11 mouse cellular contexts compared by ENCODE assay signal in the genomic region with DNA sequence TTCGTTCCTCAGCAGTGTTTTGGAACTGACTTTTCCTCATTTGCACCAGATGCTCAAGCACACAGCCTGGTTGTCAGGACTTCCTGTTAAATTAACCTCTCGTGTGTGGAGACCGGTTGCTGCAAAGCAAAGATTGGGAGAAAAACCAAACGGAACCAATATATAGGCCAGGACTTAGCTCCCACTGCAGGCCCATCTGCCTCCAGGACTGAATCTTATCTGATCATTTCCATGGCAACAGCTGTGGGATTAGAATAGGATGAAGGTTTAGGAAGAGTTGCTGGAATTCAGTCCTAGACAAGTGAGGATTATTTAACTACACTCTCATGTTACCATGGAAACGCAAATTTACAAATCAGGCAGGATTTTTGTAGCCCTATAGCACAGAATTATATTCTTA.
DNase-seq lines count a peak whose midpoint lies in the region; ATAC-seq lines count a peak whose summit lies in the region.
"Had no signal": no experiment of that assay in that cellular context is flagged by ENCODE, and none has a peak within 500 bp of the region (broad histone marks: within the 10 kb centered on the region; RNA-seq: fewer than 3 reads in every experiment).

No protein-coding gene starts in this region.

- no peak overlapping the region for H3K4me3 ChIP-seq in hindbrain, embryonic 15.5 days
- no peak overlapping the region for H3K4me3 ChIP-seq in midbrain, embryonic 10.5 days
- H3K4me3 ChIP-seq: limb, embryonic 15.5 days had no signal

- WGBS in hindbrain, embryonic 15.5 days, result 33% methylated on average over 5 of the region's 5 CpGs
- WGBS in midbrain, embryonic 10.5 days, result 17% methylated on average over 5 of the region's 5 CpGs

- H3K27ac ChIP-seq in hindbrain, embryonic 15.5 days (replicated peaks), result peak overlapping the region; percentile 36
- peak overlapping the region; percentile 86 for H3K27ac ChIP-seq in midbrain, embryonic 10.5 days (replicated peaks)
- H3K27ac ChIP-seq: limb, embryonic 15.5 days had no signal

- DNase-seq in right cerebral cortex, adult 18-20 months, result peak; percentile 11
- DNase-seq in right cerebral cortex, postnatal 14 days, result no peak
- DNase-seq in midbrain, embryonic 10.5 days (ENCODE audit: low spot score), result peak; percentile 55
- DNase-seq in telencephalon, adult 2 months (ENCODE audit: low read depth, low spot score), result peak; percentile 55
- no peak for DNase-seq in thymus, postnatal 0 days (ENCODE audit: low spot score)
- DNase-seq in T-cell, adult 2 months (ENCODE audit: low spot score), result no peak
- DNase-seq in cerebellum, adult 9-10 months, result no peak
- DNase-seq: B cell, adult 2 months; cerebellum, adult 18-20 months had no signal

- H3K9me3 ChIP-seq in hindbrain, embryonic 15.5 days, result no peaks in the 10 kb centered on the region
- no peaks in the 10 kb centered on the region for H3K9me3 ChIP-seq in midbrain, embryonic 10.5 days (replicated peaks)
- H3K9me3 ChIP-seq: limb, embryonic 15.5 days had no signal

- H3K9ac ChIP-seq in hindbrain, embryonic 15.5 days, result no peak overlapping the region
- H3K9ac ChIP-seq: limb, embryonic 15.5 days had no signal

- no peaks in the 10 kb centered on the region for H3K36me3 ChIP-seq in hindbrain, embryonic 15.5 days
- H3K36me3 ChIP-seq in midbrain, embryonic 10.5 days, result no peaks in the 10 kb centered on the region
- H3K36me3 ChIP-seq: limb, embryonic 15.5 days had no signal

- peaks cover 13% of the 10 kb centered on the region for H3K4me1 ChIP-seq in hindbrain, embryonic 15.5 days (replicated peaks)
- H3K4me1 ChIP-seq in midbrain, embryonic 10.5 days, result peaks cover 32% of the 10 kb centered on the region
- H3K4me1 ChIP-seq: limb, embryonic 15.5 days had no signal

- H3K27me3 ChIP-seq in hindbrain, embryonic 15.5 days, result no peaks in the 10 kb centered on the region
- H3K27me3 ChIP-seq in midbrain, embryonic 10.5 days (ENCODE audit: low read depth, poor library complexity, severe bottlenecking), result peaks cover 3% of the 10 kb centered on the region; the same call in 1 of the 2 replicates
- H3K27me3 ChIP-seq: limb, embryonic 15.5 days had no signal

- no peak overlapping the region for H3K4me2 ChIP-seq in hindbrain, embryonic 15.5 days
- H3K4me2 ChIP-seq: limb, embryonic 15.5 days had no signal

- no peak; the same call in 1 of the 2 replicates for ATAC-seq in hindbrain, embryonic 15.5 days (ENCODE audit: low FRiP score, low read depth)

Comparison
In these comparisons a context has a peak if more than half of its experiments do, and no peak if none do; other contexts are left out.
1. DNase-seq: peak in right cerebral cortex, adult 18-20 months (single experiment), midbrain, embryonic 10.5 days (single experiment) and telencephalon, adult 2 months (single experiment); none in right cerebral cortex, postnatal 14 days (single experiment), thymus, postnatal 0 days (single experiment), T-cell, adult 2 months (single experiment) and cerebellum, adult 9-10 months (single experiment).